Mouse (Mus musculus): ENCODE results near the gene Llph. TPM values are rescaled to one million over a fixed set of nuclear protein-coding genes. Genes with fewer than 3 reads are reported as not detected.

Llph gene
- polyA plus RNA-seq, 1 experiment from 2014 or later: 38.7 TPM

GRCm38 (mm10) chr10:120239476-120239875 is 12.6 kb downstream of the Llph start:
- H3K27ac ChIP-seq: no peak overlapping the region
- no peak overlapping the region for H3K4me2 ChIP-seq (replicated peaks)
- DNase-seq (ENCODE audit: low spot score): no peak
- no peak overlapping the region for H3K9ac ChIP-seq
- H3K36me3 ChIP-seq (replicated peaks; ENCODE audit: control insufficient read depth, insufficient read depth): no peaks in the 10 kb centered on the region
- WGBS: 60% methylated on average over 6 of the region's 6 CpGs
- no peaks in the 10 kb centered on the region for H3K27me3 ChIP-seq (ENCODE audit: control insufficient read depth, insufficient read depth, low read length)
- ATAC-seq (ENCODE audit: low FRiP score): no peak
- no peaks in the 10 kb centered on the region for H3K4me1 ChIP-seq (replicated peaks; ENCODE audit: control insufficient read depth, insufficient read depth, low read length)
- H3K4me3 ChIP-seq (replicated peaks; ENCODE audit: low read length): no peak overlapping the region
- H3K9me3 ChIP-seq (ENCODE audit: control insufficient read depth, low read length): no peaks in the 10 kb centered on the region

- H3K9me3 ChIP-seq (ENCODE audit: control insufficient read depth, low read length): no peaks in the 10 kb centered on the region
- DNase-seq (ENCODE audit: low spot score) (no peak), ATAC-seq (ENCODE audit: low FRiP score) (no peak)
- WGBS: 72% methylated on average over 6 of the region's 6 CpGs
- no peaks in the 10 kb centered on the region for H3K27me3 ChIP-seq (ENCODE audit: control insufficient read depth, insufficient read depth, low read length)
- no peak overlapping the region for H3K4me3 ChIP-seq (replicated peaks; ENCODE audit: low read length)
- H3K4me2 ChIP-seq (replicated peaks): no peak overlapping the region
- H3K27ac ChIP-seq: no peak overlapping the region
- H3K4me1 ChIP-seq (replicated peaks; ENCODE audit: control insufficient read depth, insufficient read depth, low read length): no peaks in the 10 kb centered on the region
- no peak overlapping the region for H3K9ac ChIP-seq
- no peaks in the 10 kb centered on the region for H3K36me3 ChIP-seq (replicated peaks; ENCODE audit: control insufficient read depth, insufficient read depth)
These were observed 15.6 kb downstream of the Llph start for GRCm38 (mm10) chr10:120242421-120242820.

- DNase-seq (ENCODE audit: low spot score) (no peak), ATAC-seq (ENCODE audit: low FRiP score) (no peak)
- Histone ChIP-seq H3K27me3 (ENCODE audit: control insufficient read depth, insufficient read depth, low read length) (no peaks in the 10 kb centered on the region), H3K4me2 (replicated peaks) (no peak overlapping the region), H3K36me3 (replicated peaks; ENCODE audit: control insufficient read depth, insufficient read depth) (no peaks in the 10 kb centered on the region), H3K9ac (no peak overlapping the region), H3K4me3 (replicated peaks; ENCODE audit: low read length) (no peak overlapping the region), H3K9me3 (ENCODE audit: control insufficient read depth, low read length) (no peaks in the 10 kb centered on the region), H3K27ac (no peak overlapping the region), H3K4me1 (replicated peaks; ENCODE audit: control insufficient read depth, insufficient read depth, low read length) (no peaks in the 10 kb centered on the region)
- 88% methylated on average over 5 of the region's 5 CpGs for WGBS
These were observed 18.8 kb downstream of the Llph start for GRCm38 (mm10) chr10:120245681-120246080.

- Histone ChIP-seq H3K27ac (no peak overlapping the region), H3K4me1 (replicated peaks; ENCODE audit: control insufficient read depth, insufficient read depth, low read length) (no peaks in the 10 kb centered on the region), H3K9ac (no peak overlapping the region), H3K4me2 (replicated peaks) (no peak overlapping the region), H3K4me3 (replicated peaks; ENCODE audit: low read length) (no peak overlapping the region), H3K9me3 (ENCODE audit: control insufficient read depth, low read length) (no peaks in the 10 kb centered on the region), H3K36me3 (replicated peaks; ENCODE audit: control insufficient read depth, insufficient read depth) (no peaks in the 10 kb centered on the region), H3K27me3 (ENCODE audit: control insufficient read depth, insufficient read depth, low read length) (no peaks in the 10 kb centered on the region)
- DNase-seq (ENCODE audit: low spot score) (peak; percentile 79), ATAC-seq (ENCODE audit: low FRiP score) (no peak)
- WGBS: 46% methylated on average over 9 of the region's 9 CpGs
These were observed 20.3 kb downstream of the Llph start for GRCm38 (mm10) chr10:120246994-120247750.

- H3K4me3 ChIP-seq (replicated peaks; ENCODE audit: low read length): no peak overlapping the region
- DNase-seq (ENCODE audit: low spot score) (peak; percentile 35), ATAC-seq (ENCODE audit: low FRiP score) (no peak)
- H3K9ac ChIP-seq: no peak overlapping the region
- H3K9me3 ChIP-seq (ENCODE audit: control insufficient read depth, low read length): no peaks in the 10 kb centered on the region
- WGBS: 63% methylated on average over 11 of the region's 11 CpGs
- no peak overlapping the region for H3K27ac ChIP-seq
- no peaks in the 10 kb centered on the region for H3K36me3 ChIP-seq (replicated peaks; ENCODE audit: control insufficient read depth, insufficient read depth)
- no peaks in the 10 kb centered on the region for H3K4me1 ChIP-seq (replicated peaks; ENCODE audit: control insufficient read depth, insufficient read depth, low read length)
- H3K4me2 ChIP-seq (replicated peaks): no peak overlapping the region
- no peaks in the 10 kb centered on the region for H3K27me3 ChIP-seq (ENCODE audit: control insufficient read depth, insufficient read depth, low read length)
These were observed 24.2 kb downstream of the Llph start for GRCm38 (mm10) chr10:120250911-120251683.

GRCm38 (mm10) chr10:120251791-120252190 is 24.9 kb downstream of the Llph start:
- H3K27me3 ChIP-seq (ENCODE audit: control insufficient read depth, insufficient read depth, low read length): no peaks in the 10 kb centered on the region
- no peak overlapping the region for H3K4me2 ChIP-seq (replicated peaks)
- DNase-seq (ENCODE audit: low spot score) (no peak), ATAC-seq (ENCODE audit: low FRiP score) (no peak)
- H3K9me3 ChIP-seq (ENCODE audit: control insufficient read depth, low read length): no peaks in the 10 kb centered on the region
- H3K4me1 ChIP-seq (replicated peaks; ENCODE audit: control insufficient read depth, insufficient read depth, low read length): no peaks in the 10 kb centered on the region
- H3K9ac ChIP-seq: no peak overlapping the region
- no peak overlapping the region for H3K4me3 ChIP-seq (replicated peaks; ENCODE audit: low read length)
- H3K36me3 ChIP-seq (replicated peaks; ENCODE audit: control insufficient read depth, insufficient read depth): no peaks in the 10 kb centered on the region
- H3K27ac ChIP-seq: no peak overlapping the region
- 92% methylated on average over 4 of the region's 4 CpGs for WGBS

GRCm38 (mm10) chr10:120252800-120253199 is 25.9 kb downstream of the Llph start:
- H3K4me2 ChIP-seq (replicated peaks): no peak overlapping the region
- H3K27ac ChIP-seq: no peak overlapping the region
- no peak for ATAC-seq (ENCODE audit: low FRiP score)
- no peaks in the 10 kb centered on the region for H3K27me3 ChIP-seq (ENCODE audit: control insufficient read depth, insufficient read depth, low read length)
- 52% methylated on average over 8 of the region's 8 CpGs for WGBS
- H3K4me1 ChIP-seq (replicated peaks; ENCODE audit: control insufficient read depth, insufficient read depth, low read length): no peaks in the 10 kb centered on the region
- no peak for DNase-seq (ENCODE audit: low spot score)
- H3K36me3 ChIP-seq (replicated peaks; ENCODE audit: control insufficient read depth, insufficient read depth): no peaks in the 10 kb centered on the region
- no peak overlapping the region for H3K9ac ChIP-seq
- no peak overlapping the region for H3K4me3 ChIP-seq (replicated peaks; ENCODE audit: low read length)
- no peaks in the 10 kb centered on the region for H3K9me3 ChIP-seq (ENCODE audit: control insufficient read depth, low read length)

- 31% methylated on average over 11 of the region's 11 CpGs for WGBS
- Histone ChIP-seq H3K9ac (no peak overlapping the region), H3K27me3 (ENCODE audit: control insufficient read depth, insufficient read depth, low read length) (no peaks in the 10 kb centered on the region), H3K4me3 (replicated peaks; ENCODE audit: low read length) (no peak overlapping the region), H3K4me1 (replicated peaks; ENCODE audit: control insufficient read depth, insufficient read depth, low read length) (no peaks in the 10 kb centered on the region), H3K4me2 (replicated peaks) (no peak overlapping the region), H3K27ac (no peak overlapping the region), H3K9me3 (ENCODE audit: control insufficient read depth, low read length) (no peaks in the 10 kb centered on the region), H3K36me3 (replicated peaks; ENCODE audit: control insufficient read depth, insufficient read depth) (no peaks in the 10 kb centered on the region)
- ATAC-seq (ENCODE audit: low FRiP score) (no peak), DNase-seq (ENCODE audit: low spot score) (peak; percentile 86)
These were observed 30.4 kb downstream of the Llph start for GRCm38 (mm10) chr10:120257231-120257630.

- Histone ChIP-seq H3K36me3 (replicated peaks; ENCODE audit: control insufficient read depth, insufficient read depth) (no peaks in the 10 kb centered on the region), H3K9me3 (ENCODE audit: control insufficient read depth, low read length) (no peaks in the 10 kb centered on the region), H3K4me3 (replicated peaks; ENCODE audit: low read length) (no peak overlapping the region), H3K27ac (no peak overlapping the region), H3K4me1 (replicated peaks; ENCODE audit: control insufficient read depth, insufficient read depth, low read length) (0 out of 2 replicates have a peak, but pooled peaks cover 8% of the 10 kb centered on the region), H3K9ac (no peak overlapping the region), H3K27me3 (ENCODE audit: control insufficient read depth, insufficient read depth, low read length) (no peaks in the 10 kb centered on the region), H3K4me2 (replicated peaks) (no peak overlapping the region)
- DNase-seq (ENCODE audit: low spot score) (no peak), ATAC-seq (ENCODE audit: low FRiP score) (no peak)
- WGBS: 79% methylated on average over 12 of the region's 12 CpGs
These were observed 40.9 kb downstream of the Llph start for GRCm38 (mm10) chr10:120267790-120268189.

Measured in hindbrain, embryonic 14.5 days (tissue).